Mouse (Mus musculus): Measurements from ENCODE around the gene Stradb. TPM values are rescaled to one million over a fixed set of nuclear protein-coding genes. Genes with fewer than 3 reads are reported as not detected.
A peak's percentile ranks its signal among the peaks of the same experiment; 100 is the strongest.
"Not testable (repeated sequence)": the region's sequence is repeated elsewhere in the genome, so short reads cannot be mapped to it uniquely, and the experiment has no call there.

The Stradb gene
- polyA plus RNA-seq, 1 experiment, result 26.6 TPM

DNA sequence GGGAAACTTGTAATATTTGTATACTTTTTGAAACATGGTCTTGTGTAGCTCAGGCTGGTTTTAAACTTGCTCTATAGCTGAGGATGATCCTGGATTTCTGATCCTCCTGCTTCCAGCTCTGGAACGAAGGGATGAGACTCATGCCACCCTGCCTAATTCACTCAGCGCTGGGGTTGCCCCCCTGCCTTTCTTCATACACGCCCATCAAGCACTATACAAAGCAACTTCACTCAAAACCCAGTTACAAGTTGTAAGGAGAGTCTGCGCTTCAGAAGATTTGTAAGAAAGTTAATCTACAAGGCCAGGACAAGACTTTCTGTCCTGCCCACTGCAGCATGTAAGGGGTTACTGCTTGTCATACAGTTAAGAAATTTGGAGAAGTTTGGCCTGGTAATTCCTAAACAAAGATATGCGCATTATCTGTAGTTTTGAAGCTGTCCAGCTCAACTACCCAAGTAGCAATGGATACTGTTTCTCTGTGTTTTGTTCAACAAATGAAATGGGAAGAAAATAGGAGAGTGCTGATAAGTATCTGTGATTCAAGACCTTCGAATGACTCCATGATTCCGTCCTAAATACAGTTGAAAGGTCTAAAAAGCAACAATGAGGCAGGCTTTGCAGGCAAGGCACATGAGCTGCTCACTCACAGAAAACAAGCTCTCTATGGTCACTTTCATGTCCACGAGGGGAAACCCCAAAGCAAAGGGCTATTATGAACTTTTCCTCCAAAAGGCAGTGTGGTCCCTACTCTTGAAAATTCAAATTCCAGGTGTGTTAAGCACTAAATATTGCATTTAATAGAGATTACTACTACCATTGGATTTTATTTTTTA, 18.5 kb upstream of the Stradb start:
- WGBS, result 81% methylated on average over 8 of the region's 8 CpGs
- Histone ChIP-seq H3K27me3 (replicated peaks; ENCODE audit: control insufficient read depth, insufficient read depth, low read length) (no peaks in the 10 kb centered on the region), H3K36me3 (ENCODE audit: control insufficient read depth, insufficient read depth, low read length) (no peaks in the 10 kb centered on the region), H3K4me1 (ENCODE audit: control insufficient read depth, insufficient read depth, low read length) (peaks cover 46% of the 10 kb centered on the region), H3K4me3 (ENCODE audit: insufficient read depth, low read depth, low read length) (no peak overlapping the region), H3K27ac (ENCODE audit: insufficient read depth, low read depth, low read length) (peak overlapping the region; percentile 10; the same call in 1 of the 2 replicates)
- DNase-seq, result no peak
- TF ChIP-seq CTCF (conservative IDR thresholded peaks at IDR 0.05; ENCODE audit: insufficient read depth, insufficient read length, low read depth, low read length) (no peak), POLR2A (IDR thresholded peaks at IDR 0.05; ENCODE audit: low read depth, low read length) (no peak)

DNA sequence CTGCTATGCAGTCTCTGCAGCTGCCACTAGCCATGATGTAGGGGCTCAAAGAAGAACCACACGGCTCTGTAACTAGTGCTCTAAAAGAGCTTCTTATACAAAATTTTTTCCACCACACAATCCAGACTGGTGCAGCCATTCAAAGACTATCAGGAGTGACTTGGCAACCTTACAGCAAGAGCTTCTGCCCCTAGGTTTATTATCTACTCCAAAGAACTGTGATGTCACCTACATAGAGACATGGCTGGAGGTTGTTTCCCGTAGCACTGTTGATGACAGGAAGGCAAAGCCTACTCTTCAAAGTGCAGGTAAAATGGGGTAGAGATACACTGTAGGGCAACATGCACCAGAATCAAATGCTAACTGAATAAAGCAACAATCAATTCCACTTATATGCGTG, 17.6 kb upstream of the Stradb start:
- Histone ChIP-seq H3K4me1 (ENCODE audit: control insufficient read depth, insufficient read depth, low read length) (peaks cover 44% of the 10 kb centered on the region), H3K27ac (ENCODE audit: insufficient read depth, low read depth, low read length) (no peak overlapping the region), H3K36me3 (ENCODE audit: control insufficient read depth, insufficient read depth, low read length) (no peaks in the 10 kb centered on the region), H3K27me3 (replicated peaks; ENCODE audit: control insufficient read depth, insufficient read depth, low read length) (no peaks in the 10 kb centered on the region), H3K4me3 (ENCODE audit: insufficient read depth, low read depth, low read length) (no peak overlapping the region)
- DNase-seq, result no peak
- no peak for TF ChIP-seq CTCF (conservative IDR thresholded peaks at IDR 0.05; ENCODE audit: insufficient read depth, insufficient read length, low read depth, low read length)
- no peak for TF ChIP-seq POLR2A (IDR thresholded peaks at IDR 0.05; ENCODE audit: low read depth, low read length)
- WGBS, result 70% methylated on average over 3 of the region's 3 CpGs

DNA sequence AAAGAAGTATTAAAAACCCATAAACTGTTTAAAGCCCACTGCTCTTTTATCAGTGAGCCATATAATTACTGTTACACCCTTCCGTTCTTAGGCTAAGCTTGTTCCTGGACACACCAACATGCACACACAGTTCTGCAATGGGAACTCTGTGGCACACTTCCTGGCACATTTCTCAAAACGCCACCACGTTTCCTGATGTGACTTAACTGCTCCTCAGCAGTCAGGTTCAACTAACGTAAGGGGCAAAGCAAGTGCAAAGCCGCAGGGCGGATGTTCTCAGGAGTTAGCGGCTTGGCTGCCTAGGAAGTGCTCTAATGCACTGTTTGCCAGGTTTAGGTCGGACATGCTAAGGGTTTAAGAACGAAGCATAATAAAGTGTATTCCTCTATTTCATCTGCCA, 17.1 kb upstream of the Stradb start:
- Histone ChIP-seq H3K4me1 (ENCODE audit: control insufficient read depth, insufficient read depth, low read length) (peaks cover 46% of the 10 kb centered on the region), H3K27me3 (replicated peaks; ENCODE audit: control insufficient read depth, insufficient read depth, low read length) (no peaks in the 10 kb centered on the region), H3K27ac (ENCODE audit: insufficient read depth, low read depth, low read length) (no peak overlapping the region), H3K36me3 (ENCODE audit: control insufficient read depth, insufficient read depth, low read length) (no peaks in the 10 kb centered on the region), H3K4me3 (ENCODE audit: insufficient read depth, low read depth, low read length) (no peak overlapping the region)
- no peak for TF ChIP-seq POLR2A (IDR thresholded peaks at IDR 0.05; ENCODE audit: low read depth, low read length)
- no peak for TF ChIP-seq CTCF (conservative IDR thresholded peaks at IDR 0.05; ENCODE audit: insufficient read depth, insufficient read length, low read depth, low read length)
- 64% methylated on average over 9 of the region's 9 CpGs for WGBS
- DNase-seq, result peak; percentile 66

DNA sequence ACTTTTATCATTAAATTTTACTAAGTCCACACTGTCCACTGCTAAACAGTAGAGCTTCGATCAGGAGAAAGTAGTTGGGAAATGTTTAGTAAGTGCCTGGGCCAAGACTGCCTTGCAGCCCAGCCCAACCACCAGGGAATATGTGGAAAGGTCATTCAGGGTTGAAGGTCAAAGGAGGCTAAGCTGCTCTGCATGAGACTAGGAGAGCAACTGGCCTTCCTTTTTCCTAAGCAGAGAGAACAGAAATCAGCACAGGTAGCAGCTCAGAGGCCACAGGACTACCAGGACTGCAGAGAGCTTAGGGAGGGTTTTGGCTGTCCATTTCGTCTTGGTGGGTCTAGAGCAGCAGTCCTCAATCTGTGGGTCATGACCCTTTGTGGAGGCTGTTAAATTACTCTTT, 15.4 kb upstream of the Stradb start:
- peak; percentile 67 for DNase-seq
- no peaks in the 10 kb centered on the region for H3K36me3 ChIP-seq (ENCODE audit: control insufficient read depth, insufficient read depth, low read length)
- H3K4me1 ChIP-seq (ENCODE audit: control insufficient read depth, insufficient read depth, low read length), result peaks cover 47% of the 10 kb centered on the region
- TF ChIP-seq CTCF (conservative IDR thresholded peaks at IDR 0.05; ENCODE audit: insufficient read depth, insufficient read length, low read depth, low read length), result 0 out of 2 replicates have a peak, but pooled peaks have one; percentile 6
- no peak for TF ChIP-seq POLR2A (IDR thresholded peaks at IDR 0.05; ENCODE audit: low read depth, low read length)
- no peaks in the 10 kb centered on the region for H3K27me3 ChIP-seq (replicated peaks; ENCODE audit: control insufficient read depth, insufficient read depth, low read length)
- no peak overlapping the region for H3K4me3 ChIP-seq (ENCODE audit: insufficient read depth, low read depth, low read length)
- H3K27ac ChIP-seq (ENCODE audit: insufficient read depth, low read depth, low read length), result no peak overlapping the region; the same call in 1 of the 2 replicates
- 18% methylated on average over 2 of the region's 2 CpGs for WGBS

DNA sequence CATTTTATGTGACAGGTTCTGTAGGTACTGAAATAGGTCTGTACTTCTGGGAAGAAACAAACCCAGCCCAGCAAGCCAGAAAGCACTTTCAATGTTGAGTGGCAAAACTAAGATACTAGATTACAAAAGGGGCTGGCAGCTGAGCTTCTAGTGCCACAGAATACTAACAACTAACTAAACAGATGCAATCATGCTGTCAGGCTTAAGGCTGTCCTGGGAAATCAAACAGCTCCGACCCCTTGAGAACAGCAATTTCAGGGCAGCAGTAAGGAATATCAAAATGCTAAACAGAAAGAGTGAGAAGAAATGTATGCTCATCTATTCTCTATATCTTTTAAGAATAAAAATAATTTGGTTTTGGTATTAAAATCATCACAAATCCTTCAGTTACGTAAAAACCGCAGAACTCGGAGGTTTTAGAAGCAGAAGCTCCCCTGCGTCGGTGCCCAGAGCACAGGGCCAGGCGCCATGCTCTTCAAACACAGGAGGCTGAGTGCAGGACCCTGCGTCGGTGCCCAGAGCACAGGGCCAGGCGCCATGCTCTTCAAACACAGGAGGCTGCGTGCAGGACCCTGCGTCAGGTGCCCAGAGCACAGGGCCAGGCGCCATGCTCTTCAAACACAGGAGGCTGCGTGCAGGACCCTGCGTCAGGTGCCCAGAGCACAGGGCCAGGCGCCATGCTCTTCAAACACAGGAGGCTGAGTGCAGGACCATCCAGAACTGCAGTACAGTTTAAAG, 14.4 kb upstream of the Stradb start:
- 72% methylated on average over 16 of the region's 16 CpGs for WGBS
- H3K4me1 ChIP-seq (ENCODE audit: control insufficient read depth, insufficient read depth, low read length), result peaks cover 47% of the 10 kb centered on the region
- H3K36me3 ChIP-seq (ENCODE audit: control insufficient read depth, insufficient read depth, low read length); H3K27ac ChIP-seq (ENCODE audit: insufficient read depth, low read depth, low read length); DNase-seq; H3K27me3 ChIP-seq (replicated peaks; ENCODE audit: control insufficient read depth, insufficient read depth, low read length); H3K4me3 ChIP-seq (ENCODE audit: insufficient read depth, low read depth, low read length): not testable (repeated sequence)

DNA sequence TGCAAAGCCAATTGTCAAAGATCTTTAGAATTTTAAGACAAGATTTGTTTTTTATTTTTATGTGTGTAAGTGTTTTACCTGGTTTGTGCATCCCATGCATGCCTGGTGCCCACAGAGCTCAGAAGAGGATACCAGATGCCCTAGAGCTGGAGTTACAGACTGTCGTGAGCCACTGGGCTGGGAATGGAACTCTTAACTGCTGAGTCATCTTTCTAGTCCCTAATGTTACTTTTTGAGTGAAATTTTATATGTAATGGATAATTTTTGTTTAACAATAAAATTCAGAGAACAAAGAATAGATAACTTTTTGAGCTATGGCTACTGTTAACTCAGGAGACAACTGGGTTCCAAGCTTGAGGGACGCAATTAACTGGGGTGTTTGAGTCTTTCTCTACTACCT, 13.6 kb upstream of the Stradb start:
- Histone ChIP-seq H3K36me3 (ENCODE audit: control insufficient read depth, insufficient read depth, low read length) (no peaks in the 10 kb centered on the region), H3K4me1 (ENCODE audit: control insufficient read depth, insufficient read depth, low read length) (peaks cover 49% of the 10 kb centered on the region), H3K27me3 (replicated peaks; ENCODE audit: control insufficient read depth, insufficient read depth, low read length) (no peaks in the 10 kb centered on the region), H3K4me3 (ENCODE audit: insufficient read depth, low read depth, low read length) (no peak overlapping the region), H3K27ac (ENCODE audit: insufficient read depth, low read depth, low read length) (no peak overlapping the region)
- no peak for DNase-seq
- WGBS, result 60% methylated on average over 2 of the region's 2 CpGs
- TF ChIP-seq CTCF (conservative IDR thresholded peaks at IDR 0.05; ENCODE audit: insufficient read depth, insufficient read length, low read depth, low read length) (no peak), POLR2A (IDR thresholded peaks at IDR 0.05; ENCODE audit: low read depth, low read length) (no peak)

DNA sequence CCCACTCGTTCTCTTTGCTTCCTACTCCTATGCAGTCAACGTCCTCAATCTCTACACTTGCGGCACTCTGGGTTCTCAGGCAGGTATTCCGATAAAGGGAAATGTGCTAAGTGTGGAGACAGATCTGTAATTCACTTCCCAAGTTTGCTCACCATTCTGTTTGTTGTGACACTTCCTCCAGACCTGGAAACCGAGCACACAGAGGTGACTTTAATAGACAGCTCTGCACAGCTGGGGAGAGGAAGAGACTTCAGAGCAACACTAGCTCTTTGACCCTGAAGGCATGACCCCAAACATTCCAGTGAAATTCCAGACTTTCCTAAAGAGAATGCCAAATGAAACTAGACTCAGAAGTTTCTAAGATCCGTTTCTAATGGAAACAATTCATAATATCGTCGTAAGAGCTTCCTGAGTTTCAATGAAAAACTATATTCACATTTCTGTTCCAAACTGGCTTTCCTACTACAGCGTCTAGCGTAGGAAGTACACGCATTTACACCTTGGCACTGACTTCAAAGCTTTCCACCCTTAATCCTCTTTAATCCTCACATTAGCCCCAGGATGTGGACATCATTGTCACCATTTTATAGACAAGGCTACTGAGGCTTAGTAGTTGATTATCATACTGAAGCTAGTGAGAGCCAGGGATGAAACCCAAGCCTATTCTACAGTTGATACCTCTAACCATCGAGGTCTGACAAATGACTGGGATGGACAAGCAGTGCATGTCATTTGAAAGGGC, 12.0 kb upstream of the Stradb start:
- Histone ChIP-seq H3K27ac (ENCODE audit: insufficient read depth, low read depth, low read length) (peak overlapping the region; percentile 83), H3K4me3 (ENCODE audit: insufficient read depth, low read depth, low read length) (no peak overlapping the region), H3K4me1 (ENCODE audit: control insufficient read depth, insufficient read depth, low read length) (peaks cover 44% of the 10 kb centered on the region), H3K27me3 (replicated peaks; ENCODE audit: control insufficient read depth, insufficient read depth, low read length) (no peaks in the 10 kb centered on the region), H3K36me3 (ENCODE audit: control insufficient read depth, insufficient read depth, low read length) (no peaks in the 10 kb centered on the region)
- 20% methylated on average over 12 of the region's 12 CpGs for WGBS
- peak; percentile 86 for DNase-seq
- no peak for TF ChIP-seq POLR2A (IDR thresholded peaks at IDR 0.05; ENCODE audit: low read depth, low read length)
- TF ChIP-seq CTCF (conservative IDR thresholded peaks at IDR 0.05; ENCODE audit: insufficient read depth, insufficient read length, low read depth, low read length), result no peak
